Comparison of ENCODE assay signal across 22 mouse cellular contexts in the genomic region with DNA sequence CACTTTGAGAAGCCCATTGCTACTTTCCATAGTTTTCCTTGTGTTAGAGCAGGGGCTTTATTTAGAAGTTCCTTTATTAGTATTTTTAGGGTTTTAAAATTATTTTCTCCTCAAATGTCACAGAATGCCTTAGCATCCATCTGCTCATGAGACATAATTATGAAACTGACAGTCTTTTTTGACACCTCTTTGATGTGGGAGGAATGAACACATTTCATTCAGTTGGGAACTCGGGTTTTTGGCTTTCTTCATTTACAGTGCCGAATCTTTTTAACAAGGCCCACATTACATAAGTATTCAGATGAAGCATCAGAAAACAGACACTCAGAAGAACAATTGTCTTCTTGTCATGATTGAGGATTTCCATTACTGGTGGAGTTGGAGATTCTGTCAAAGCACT.
DNase-seq lines count a peak whose midpoint lies in the region; ATAC-seq lines count a peak whose summit lies in the region.
"Had no signal": no experiment of that assay in that cellular context is flagged by ENCODE, and none has a peak within 500 bp of the region (broad histone marks: within the 10 kb centered on the region; RNA-seq: fewer than 3 reads in every experiment).

No protein-coding gene starts in this region.

- no peak for ATAC-seq in kidney, embryonic 14.5 days (ENCODE audit: low FRiP score, low TSS enrichment)
- ATAC-seq: midbrain, embryonic 13.5 days had no signal

- no peak overlapping the region for H3K4me3 ChIP-seq in kidney, embryonic 14.5 days (ENCODE audit: low read length)
- H3K4me3 ChIP-seq: heart, embryonic 15.5 days; hindbrain, embryonic 13.5 days; limb, embryonic 15.5 days; megakaryocyte, embryonic 14.5 days; midbrain, embryonic 13.5 days had no signal

- H3K9me3 ChIP-seq in kidney, embryonic 14.5 days (ENCODE audit: control insufficient read depth, low read length) = no peaks in the 10 kb centered on the region
- H3K9me3 ChIP-seq: heart, embryonic 15.5 days; hindbrain, embryonic 13.5 days; limb, embryonic 15.5 days; midbrain, embryonic 13.5 days had no signal

- no peak overlapping the region for H3K4me2 ChIP-seq in kidney, embryonic 14.5 days (replicated peaks; ENCODE audit: low read depth, low read length)
- H3K4me2 ChIP-seq: heart, embryonic 15.5 days; hindbrain, embryonic 13.5 days; limb, embryonic 15.5 days; lung, embryonic 14.5 days; midbrain, embryonic 13.5 days had no signal

- H3K27ac ChIP-seq in kidney, embryonic 14.5 days (ENCODE audit: low read depth, low read length) = no peak overlapping the region
- H3K27ac ChIP-seq: heart, embryonic 15.5 days; hindbrain, embryonic 13.5 days; limb, embryonic 15.5 days; liver, embryonic 14.5 days; midbrain, embryonic 13.5 days; stomach, postnatal 0 days had no signal

- DNase-seq in frontal cortex, adult 2 months (ENCODE audit: extremely low spot score in 1 of 2, low spot score in 1 of 2) = peak; percentile 29 to 62
- no peak for DNase-seq in frontal cortex, postnatal 14 days (ENCODE audit: low spot score in 2 of 2)
- peak; percentile 32 for DNase-seq in right cerebral cortex, adult 18-20 months
- no peak for DNase-seq in right cerebral cortex, postnatal 4 days
- peak; percentile 66 for DNase-seq in layer of hippocampus, adult 9-11 months
- DNase-seq in gastrocnemius, postnatal 25 days = no peak
- DNase-seq: adrenal gland, adult 2 months; cerebellum, adult 2 months; cerebellum, postnatal 25 days; embryo, embryonic 11 days; heart, postnatal 36 days; kidney, adult 11 months; kidney, postnatal 4 days; lung, embryonic 14.5 days had no signal

- no peaks in the 10 kb centered on the region for H3K36me3 ChIP-seq in kidney, embryonic 14.5 days (ENCODE audit: control insufficient read depth, insufficient read depth, low read length)
- H3K36me3 ChIP-seq: heart, embryonic 15.5 days; hindbrain, embryonic 13.5 days; limb, embryonic 15.5 days; midbrain, embryonic 13.5 days had no signal

- H3K4me1 ChIP-seq in kidney, embryonic 14.5 days (ENCODE audit: control insufficient read depth, insufficient read depth, low read length) = no peaks in the 10 kb centered on the region
- H3K4me1 ChIP-seq: heart, embryonic 15.5 days; hindbrain, embryonic 13.5 days; limb, embryonic 15.5 days; megakaryocyte, embryonic 14.5 days had no signal

- H3K27me3 ChIP-seq in kidney, embryonic 14.5 days (ENCODE audit: control insufficient read depth, insufficient read depth, low read length) = no peaks in the 10 kb centered on the region
- H3K27me3 ChIP-seq: heart, embryonic 15.5 days; hindbrain, embryonic 13.5 days; limb, embryonic 15.5 days; megakaryocyte, embryonic 14.5 days; midbrain, embryonic 13.5 days had no signal

- H3K9ac ChIP-seq in kidney, embryonic 14.5 days (ENCODE audit: low read depth, low read length) = no peak overlapping the region
- H3K9ac ChIP-seq: heart, embryonic 15.5 days; hindbrain, embryonic 13.5 days; limb, embryonic 15.5 days; liver, embryonic 14.5 days; lung, embryonic 14.5 days; midbrain, embryonic 13.5 days had no signal

- 89% methylated on average over 2 of the region's 2 CpGs for WGBS in kidney, embryonic 14.5 days

Comparison
In these comparisons a context has a peak if more than half of its experiments do, and no peak if none do; other contexts are left out.
1. DNase-seq: peak in frontal cortex, adult 2 months (2 of 2), right cerebral cortex, adult 18-20 months (single experiment) and layer of hippocampus, adult 9-11 months (single experiment); none in frontal cortex, postnatal 14 days (0 of 2), right cerebral cortex, postnatal 4 days (single experiment) and gastrocnemius, postnatal 25 days (single experiment).